Mouse (Mus musculus): ENCODE data around the gene Klra1. TPM values are rescaled to one million over a fixed set of nuclear protein-coding genes. Genes with fewer than 3 reads are reported as not detected.

The Klra1 gene
- polyA plus RNA-seq, 1 experiment from 2014 or later = not detected

DNA sequence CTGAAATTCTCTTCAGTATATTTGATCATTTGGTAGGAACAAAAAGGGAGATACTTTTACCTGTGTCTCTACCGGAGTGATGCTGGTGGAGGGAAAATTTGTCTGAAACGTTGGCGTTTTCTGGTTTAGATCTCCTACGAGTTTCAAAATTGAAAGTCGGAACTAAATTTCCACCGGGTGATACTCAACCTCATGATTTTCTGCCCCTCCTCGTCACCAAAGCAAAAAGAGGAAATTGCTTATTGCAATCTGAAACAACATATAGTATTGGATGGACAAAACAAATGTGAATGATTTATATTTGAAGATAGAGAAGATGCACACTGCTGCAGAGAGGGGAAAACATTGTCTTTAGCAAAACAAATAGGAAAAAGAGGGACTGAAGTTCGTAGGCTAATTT is 49.3 kb downstream of the Klra1 start, which contains the start of gene Klra3:
Gene Klra3 (minus strand): TSS at position 164 of the 400 bp plus-strand sequence.
- Histone ChIP-seq H3K27ac (ENCODE audit: low read depth) (no peak within 1 kb of the TSS), H3K4me1 (ENCODE audit: insufficient read depth) (no peaks in the 10 kb centered on the region), H3K4me3 (ENCODE audit: low read depth, low read length) (no peak within 1 kb of the TSS), H3K9ac (replicated peaks) (no peak within 1 kb of the TSS), H3K4me2 (ENCODE audit: low read depth, low read length) (no peak within 1 kb of the TSS), H3K36me3 (replicated peaks; ENCODE audit: insufficient read depth, low read length) (no peaks in the 10 kb centered on the region), H3K9me3 (ENCODE audit: low read length) (no peaks in the 10 kb centered on the region), H3K27me3 (ENCODE audit: insufficient read depth, low read length) (no peaks in the 10 kb centered on the region)
- ATAC-seq (no peak), DNase-seq (no peak)
- TF ChIP-seq EP300 (IDR thresholded peaks at IDR 0.05; ENCODE audit: low read depth) (no peak), CTCF (IDR thresholded peaks at IDR 0.05; ENCODE audit: low read depth) (no peak)
- 69% methylated on average over 8 of the region's 8 CpGs for WGBS (ENCODE audit: insufficient replicate concordance)

Other genes starting within 250 kb of the Klra1 start
- not detected in 2 replicates for gene Klra9, start 193.8 kb downstream of the Klra1 start, polyA plus RNA-seq (2015; fragmentation: Nextera tagmentation; extraction: Ambion mirVana)
- not detected in 2 replicates for gene Klra7, start 153.6 kb downstream of the Klra1 start, polyA plus RNA-seq (2015; fragmentation: Nextera tagmentation; extraction: Ambion mirVana)
- gene Klra10, start 104.9 kb downstream of the Klra1 start, polyA plus RNA-seq (2015; fragmentation: Nextera tagmentation; extraction: Ambion mirVana) = not detected in 2 replicates
- gene Klra3, start 49.3 kb downstream of the Klra1 start, polyA plus RNA-seq (2015; fragmentation: Nextera tagmentation; extraction: Ambion mirVana) = not detected in 2 replicates